Mouse (Mus musculus) heart, postnatal 0 days (tissue): ENCODE data around the gene Sema4c. TPM values are rescaled to one million over a fixed set of nuclear protein-coding genes. Genes with fewer than 3 reads are reported as not detected.

Experiments
- ATAC-seq: fragments of 200-750 bp; cut with Nextera tagmentation; 2 replicates; pipeline ENCODE4 v1.8.0; 2017; ENCODE audit warnings: low read depth, moderate number of reproducible peaks, moderate library complexity; ENCODE audit not compliant: insufficient read depth
- DNase-seq: peaks from one replicate; pipeline ENCODE4 v3.0.0-alpha.2; 2016; ENCODE audit warnings: low spot score
- H3K27ac ChIP-seq: fragments of 300-500 bp; sonication (generic); 2 replicates; pipeline ENCODE4 v1.5.1; 2014; ENCODE audit warnings: low read depth, mild to moderate bottlenecking
- H3K27me3 ChIP-seq: fragments of 300-500 bp; sonication (generic); 2 replicates; pipeline ENCODE4 v1.6.1; 2014; ENCODE audit warnings: low read length, mixed read lengths; ENCODE audit not compliant: control insufficient read depth, insufficient read depth
- H3K36me3 ChIP-seq: fragments of 300-500 bp; sonication (generic); replicated peaks from 2 replicates; pipeline ENCODE4 v1.6.1; 2014; ENCODE audit warnings: low read length, mixed read lengths; ENCODE audit not compliant: control insufficient read depth, insufficient read depth
- H3K4me1 ChIP-seq: fragments of 300-500 bp; sonication (generic); 2 replicates; pipeline ENCODE4 v1.6.1; 2014; ENCODE audit warnings: antibody characterized with exemption; ENCODE audit not compliant: control insufficient read depth, insufficient read depth
- H3K4me2 ChIP-seq: fragments of 300-500 bp; sonication (generic); 2 replicates; pipeline ENCODE4 v1.6.1; 2014; ENCODE audit warnings: low read depth, mild to moderate bottlenecking, low read length, moderate library complexity
- H3K4me3 ChIP-seq: fragments of 300-500 bp; sonication (generic); 2 replicates; pipeline ENCODE4 v1.5.1; 2014; ENCODE audit warnings: low read depth, low read length
- H3K9ac ChIP-seq: fragments of 300-500 bp; sonication (generic); replicated peaks from 2 replicates; pipeline ENCODE4 v1.6.1; 2014; ENCODE audit warnings: low read depth, low read length, mixed read lengths
- H3K9me3 ChIP-seq: fragments of 300-500 bp; sonication (generic); replicated peaks from 2 replicates; pipeline ENCODE4 v1.6.1; 2016; ENCODE audit warnings: low read length; ENCODE audit not compliant: control insufficient read depth
- CTCF ChIP-seq: IDR thresholded peaks from 2 replicates; pipeline ENCODE4 v1.5.1; 2016; ENCODE audit warnings: antibody characterized with exemption, control low read depth, low read depth
- EP300 ChIP-seq: IDR thresholded peaks from 2 replicates; pipeline ENCODE4 v1.6.1; 2016; ENCODE audit warnings: antibody characterized with exemption, low read depth
- WGBS: fragments of 180-500 bp; shearing (Covaris S2); extraction: QIAGEN DNeasy Blood & Tissue Kit; methylation state at CpG from one replicate; pipeline ENCODE4 v1.1.7; 2014; 5-methylcytosine and 5-hydroxymethylcytosine counted together
- microRNA-seq: library from miRNA; unstranded; fragments of <30 nt; microRNA quantifications from one replicate; pipeline ENCODE4, GENCODE M21; 2016
- polyA plus RNA-seq: library from polyadenylated mRNA; unstranded; fragments of >200 nt; fragmentation: Nextera tagmentation; extraction: Ambion mirVana; gene quantifications from 2 replicates; pipeline ENCODE4 v1.2.1, GENCODE M21; 2015
- total RNA-seq: library from RNA; depleted of rRNA; stranded (reverse); fragments of >200 nt; gene quantifications from 2 replicates; pipeline ENCODE4 v1.2.3, GENCODE M21; 2014; ENCODE audit warnings: low replicate concordance; rRNA removed

Sema4c gene
- total and polyA plus RNA-seq, 2 experiments from 2014 or later, result 5.7 to 13.2 TPM

DNA sequence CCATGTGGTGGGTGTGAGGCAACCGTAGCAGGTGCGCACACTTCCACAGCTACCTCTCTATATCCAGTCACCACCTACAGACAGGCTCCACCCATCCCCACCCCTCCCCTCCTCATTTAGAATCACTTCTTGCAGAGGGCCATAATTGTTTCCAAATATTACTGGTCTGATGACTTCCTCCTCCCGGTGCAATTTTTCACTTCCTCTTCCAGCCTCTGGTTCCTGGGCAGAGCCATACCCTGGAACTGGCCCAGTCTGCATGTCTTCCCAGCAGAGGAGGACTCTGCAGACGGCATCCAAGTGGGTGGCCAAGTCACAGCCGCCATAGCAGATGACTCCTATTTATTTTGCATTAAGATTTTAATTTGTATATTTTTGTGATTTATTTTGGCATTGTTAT lies 49.9 kb downstream of the Sema4c start:
- 63% methylated on average over 5 of the region's 5 CpGs for WGBS
- Histone ChIP-seq H3K27ac (no peak overlapping the region), H3K27me3 (no peaks in the 10 kb centered on the region), H3K9me3 (no peaks in the 10 kb centered on the region), H3K4me1 (peaks cover 5% of the 10 kb centered on the region), H3K4me2 (no peak overlapping the region), H3K36me3 (peaks cover 7% of the 10 kb centered on the region), H3K4me3 (no peak overlapping the region), H3K9ac (no peak overlapping the region)
- ATAC-seq (no peak), DNase-seq (no peak)
- TF ChIP-seq CTCF, result no peak
- TF ChIP-seq EP300, result no peak

DNA sequence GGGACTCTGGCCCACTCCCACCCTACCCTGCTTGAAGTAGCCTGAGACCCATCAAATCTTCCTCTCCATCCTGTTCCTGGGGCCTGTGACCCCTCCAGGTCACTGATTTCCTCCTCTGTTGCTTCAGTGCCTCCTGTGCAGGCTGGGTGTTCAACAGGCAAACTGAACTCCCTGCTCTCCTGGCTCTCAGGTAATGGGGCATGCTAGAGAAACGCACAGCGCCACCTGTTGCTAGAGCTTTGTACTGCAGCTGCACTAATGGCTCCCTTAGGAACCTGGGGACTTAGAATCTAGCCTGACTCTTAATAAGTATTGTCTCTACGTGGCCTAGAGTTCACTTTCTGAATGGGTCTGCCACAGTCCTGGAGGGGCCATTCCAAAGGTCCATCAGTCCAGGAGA lies 56.9 kb downstream of the Sema4c start:
- Histone ChIP-seq H3K4me3 (no peak overlapping the region), H3K27ac (no peak overlapping the region), H3K9ac (no peak overlapping the region), H3K36me3 (peaks cover 3% of the 10 kb centered on the region; the same call in 1 of the 2 replicates), H3K4me2 (no peak overlapping the region), H3K4me1 (no peaks in the 10 kb centered on the region), H3K9me3 (no peaks in the 10 kb centered on the region), H3K27me3 (no peaks in the 10 kb centered on the region)
- 7% methylated on average over 3 of the region's 3 CpGs for WGBS
- ATAC-seq (no peak), DNase-seq (peak; percentile 54)
- TF ChIP-seq CTCF (peak; percentile 93), EP300 (no peak)

Small RNA genes lying within 50 kb of the gene (microRNA-seq; reads per million reads assigned to microRNA genes)
- gene Gm47280, result not detected

Other genes with a start within 250 kb of the Sema4c start
- gene Kansl3, start 189.2 kb downstream of the Sema4c start, total RNA-seq, result 46.3 and 57.4 TPM in 2 replicates
- 26.5 and 29.7 TPM in 2 replicates for gene Kansl3, start 189.2 kb downstream of the Sema4c start, polyA plus RNA-seq
- gene Fer1l5, start 186.1 kb downstream of the Sema4c start, total RNA-seq, result not detected in 2 replicates
- gene Fer1l5, start 186.1 kb downstream of the Sema4c start, polyA plus RNA-seq, result 0.14 and 0.20 TPM in 2 replicates
- 6.4 and 8.2 TPM in 2 replicates for gene Lman2l, start 113.1 kb downstream of the Sema4c start, total RNA-seq
- 22.3 and 25.4 TPM in 2 replicates for gene Lman2l, start 113.1 kb downstream of the Sema4c start, polyA plus RNA-seq
- gene Cnnm4, start 86.7 kb downstream of the Sema4c start, total RNA-seq, result 5.2 and 7.4 TPM in 2 replicates
- 3.6 and 4.2 TPM in 2 replicates for gene Cnnm4, start 86.7 kb downstream of the Sema4c start, polyA plus RNA-seq
- gene Cnnm3, start 46.5 kb downstream of the Sema4c start, total RNA-seq, result 10.2 and 21.4 TPM in 2 replicates
- gene Cnnm3, start 46.5 kb downstream of the Sema4c start, polyA plus RNA-seq, result 2.0 and 2.2 TPM in 2 replicates
- 62.2 and 93.8 TPM in 2 replicates for gene Ankrd23, start 21.5 kb downstream of the Sema4c start, total RNA-seq
- gene Ankrd23, start 21.5 kb downstream of the Sema4c start, polyA plus RNA-seq, result 26.7 and 34.2 TPM in 2 replicates
- not detected in 2 replicates for gene Gm42417, start 18.9 kb downstream of the Sema4c start, total RNA-seq
- 1.2 TPM in 1 of 2 replicates, not detected in the other for gene Gm42417, start 18.9 kb downstream of the Sema4c start, polyA plus RNA-seq
- gene Ankrd39, start 10.9 kb downstream of the Sema4c start, total RNA-seq, result 32.7 and 34.9 TPM in 2 replicates
- gene Ankrd39, start 10.9 kb downstream of the Sema4c start, polyA plus RNA-seq, result 26.6 and 29.0 TPM in 2 replicates
- not detected in 2 replicates for gene Fam178b, start 124.8 kb upstream of the Sema4c start, total RNA-seq
- gene Fam178b, start 124.8 kb upstream of the Sema4c start, polyA plus RNA-seq, result 0.81 and 1.5 TPM in 2 replicates
- gene Cox5b, start 133.1 kb upstream of the Sema4c start, total RNA-seq, result 1,006 and 1,233 TPM in 2 replicates
- gene Cox5b, start 133.1 kb upstream of the Sema4c start, polyA plus RNA-seq, result 2,595 and 2,702 TPM in 2 replicates
- gene 4933424G06Rik, start 151.8 kb upstream of the Sema4c start, total RNA-seq, result not detected in 2 replicates
- gene 4933424G06Rik, start 151.8 kb upstream of the Sema4c start, polyA plus RNA-seq, result not detected in 2 replicates
- 80.5 and 96.8 TPM in 2 replicates for gene Actr1b, start 156.1 kb upstream of the Sema4c start, total RNA-seq
- 67.1 and 67.5 TPM in 2 replicates for gene Actr1b, start 156.1 kb upstream of the Sema4c start, polyA plus RNA-seq
- gene Zap70, start 203.4 kb upstream of the Sema4c start, total RNA-seq, result 0.12 TPM in 1 of 2 replicates, not detected in the other
- 0.08 and 0.12 TPM in 2 replicates for gene Zap70, start 203.4 kb upstream of the Sema4c start, polyA plus RNA-seq